Mouse (Mus musculus) Patski (cell line): ENCODE results near the gene Hist1h4a. TPM values are rescaled to one million over a fixed set of nuclear protein-coding genes. Genes with fewer than 3 reads are reported as not detected.
A peak's percentile ranks its signal among the peaks of the same experiment; 100 is the strongest.
"Not testable (repeated sequence)": the region's sequence is repeated elsewhere in the genome, so short reads cannot be mapped to it uniquely, and the experiment has no call there.

Source experiments
- ATAC-seq: fragments of 100-300 bp; one replicate; pipeline ENCODE4 v1.8.0; 2021
- CTCF ChIA-PET: fragments of 350-600 bp; sonication (Branson Sonifier 250); formaldehyde crosslinking; loops from one replicate; lab custom pipeline; 2022; ENCODE audit warnings: inconsistent platforms; lab: Charles Lee
- POLR2A ChIA-PET: fragments of 350-600 bp; sonication (Branson Sonifier 250); formaldehyde crosslinking; loops from one replicate; lab custom pipeline; 2022; ENCODE audit warnings: antibody characterized with exemption, inconsistent platforms; lab: Charles Lee
- DNase-seq: peaks from one replicate; pipeline ENCODE4 v3.0.0-alpha.2; 2011; ENCODE audit warnings: low read depth, low spot score
- H3K27me3 ChIP-seq: fragments of 371-371 bp; one replicate; pipeline ENCODE4 v1.5.1; 2021
- CTCF ChIP-seq: fragments of 100-300 bp; IDR thresholded peaks from one replicate; pipeline ENCODE4 v1.5.1; 2021
- in situ Hi-C: fragments of 300-500 bp; cut with MboI; formaldehyde crosslinking; loops from 3 replicates; pipeline ENCODE4 v1.11.1; 2018; ENCODE audit warnings: low pct_unique_long_range_greater_than_20kb, mixed read lengths
- polyA plus RNA-seq: library from polyadenylated mRNA; unstranded; gene quantifications from one replicate; pipeline ENCODE4 v1.2.3, GENCODE M21; 2021

Hist1h4a gene
- polyA plus RNA-seq, 1 experiment from 2014 or later: 0.13 TPM

DNA sequence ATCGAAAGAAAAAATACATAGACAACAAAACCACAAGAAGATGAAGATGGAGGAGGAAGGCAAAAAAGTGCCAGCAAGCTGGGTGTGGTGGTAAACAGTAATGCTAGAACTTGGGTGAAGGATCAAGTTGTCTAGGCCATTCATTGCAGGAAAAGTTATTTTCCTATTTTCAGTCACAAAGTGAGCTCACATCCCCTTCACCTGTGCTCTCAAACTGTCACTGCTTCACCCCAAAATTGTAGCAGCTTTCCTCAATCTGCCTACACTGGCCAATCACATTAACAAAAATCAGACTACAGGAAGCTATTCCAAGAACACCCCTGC, 1.2 kb downstream of the Hist1h4a start:
- no peak for TF ChIP-seq CTCF
- ChIA-PET POLR2A (interaction anchor here (1.4 kb wide), 1 partner anchor 61 kb away, joined by 4 read pairs; the partner anchor contains the start of gene Hist1h4c), CTCF (interaction anchor here (0.9 to 1.5 kb wide), 2 partner anchors 13 to 23 kb away, joined by 3 read pairs; partner anchors contain the start of gene Hist1h2bb)
- in situ Hi-C loops: loop anchor here (25.0 kb wide), 1 partner anchor 1973 kb away; the partner anchor contains the start of genes Hist1h1b, Hist1h2an, Hist1h2bp and Hist1h3i
- ATAC-seq (no peak), DNase-seq (no peak)
- H3K27me3 ChIP-seq: no peaks in the 10 kb centered on the region

DNA sequence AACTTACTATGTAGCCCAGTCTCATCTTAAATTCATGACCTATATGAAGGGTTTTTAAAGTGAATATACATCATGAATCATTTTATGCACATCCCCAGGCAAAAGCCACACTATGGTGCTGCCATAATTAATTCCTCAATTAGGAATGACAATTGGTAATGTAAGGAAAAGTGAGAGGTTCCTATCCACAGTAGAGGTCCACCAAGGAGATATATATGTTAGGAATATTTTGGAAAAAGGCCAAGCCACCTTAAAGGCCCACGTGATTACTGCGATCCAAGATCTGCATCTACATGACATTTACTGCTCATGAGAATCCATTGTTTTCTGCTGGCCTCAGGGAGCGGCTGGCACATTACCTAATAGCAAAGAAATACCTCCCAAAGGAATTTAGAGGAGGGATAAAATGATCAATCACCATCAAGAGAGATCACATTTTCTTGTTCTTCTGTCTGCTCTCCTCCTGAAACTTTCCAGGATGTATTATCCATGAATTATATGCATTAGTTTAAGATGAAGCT, 1.7 kb downstream of the Hist1h4a start:
- in situ Hi-C loops: loop anchor here (25.0 kb wide), 1 partner anchor 1972 kb away; the partner anchor contains the start of genes Hist1h1b, Hist1h2an, Hist1h2bp and Hist1h3i
- POLR2A ChIA-PET: interaction anchor here (1.4 kb wide), 1 partner anchor 61 kb away, joined by 4 read pairs; the partner anchor contains the start of gene Hist1h4c
- no peak for ATAC-seq
- H3K27me3 ChIP-seq: no peaks in the 10 kb centered on the region
- CTCF ChIA-PET: interaction anchor here (1.5 kb wide), 1 partner anchor 23 kb away, joined by 3 read pairs; no protein-coding TSS in a partner anchor
- no peak for TF ChIP-seq CTCF
- DNase-seq: no peak

DNA sequence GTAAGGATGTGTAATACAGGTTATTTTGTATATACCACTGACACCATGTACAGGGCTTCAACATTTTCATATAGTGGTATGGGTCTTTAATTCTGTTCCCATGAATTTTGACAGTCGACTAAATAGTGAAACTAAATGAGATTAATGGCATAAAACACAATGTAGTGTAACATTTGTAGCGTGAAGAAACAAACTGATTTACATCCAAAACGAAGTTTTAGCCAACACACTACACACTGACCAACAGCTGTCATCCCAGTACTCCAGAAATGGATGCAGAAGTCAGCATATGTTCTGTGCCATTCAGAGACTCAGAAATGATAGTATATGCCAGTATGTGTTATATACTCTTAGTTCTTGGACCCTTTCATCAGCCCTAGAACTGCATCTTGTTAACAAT, 3.1 kb downstream of the Hist1h4a start:
- ChIA-PET CTCF (no interaction called here), POLR2A (no interaction called here)
- DNase-seq: no peak

DNA sequence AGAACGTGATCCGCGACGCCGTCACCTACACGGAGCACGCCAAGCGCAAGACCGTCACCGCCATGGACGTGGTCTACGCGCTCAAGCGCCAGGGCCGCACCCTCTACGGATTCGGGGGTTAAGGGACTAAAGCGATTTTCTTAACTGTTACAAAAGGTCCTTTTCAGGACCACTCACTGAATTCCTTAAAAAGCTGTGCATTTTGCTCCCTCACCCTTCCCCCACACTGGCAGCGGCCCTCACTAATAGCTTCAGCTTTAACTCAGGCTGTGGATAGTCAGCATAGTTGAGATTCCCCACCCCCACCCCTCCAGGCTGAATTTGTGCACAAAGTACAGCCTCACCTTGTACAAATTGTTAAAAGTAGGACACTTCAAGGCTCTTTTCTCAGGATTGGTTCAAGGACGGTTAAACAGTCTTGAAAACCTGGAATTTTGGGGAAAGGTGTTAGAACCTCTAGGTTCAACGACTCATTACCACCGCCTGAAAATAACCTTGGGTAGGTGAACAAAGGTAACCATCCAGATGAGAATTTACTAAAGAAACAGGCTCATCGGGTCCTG, 3.7 kb downstream of the Hist1h4a start:
- no peaks in the 10 kb centered on the region for H3K27me3 ChIP-seq
- ATAC-seq: no peak
- in situ Hi-C loops: loop anchor here (25.0 kb wide), 1 partner anchor 1970 kb away; the partner anchor contains the start of genes Hist1h1b, Hist1h2an, Hist1h2bp and Hist1h3i
- POLR2A ChIA-PET: interaction anchor here (0.5 to 1.0 kb wide), 2 partner anchors 15 to 18 kb away, joined by 3 to 4 read pairs; no protein-coding TSS in a partner anchor
- CTCF ChIA-PET: no interaction called here
- DNase-seq: no peak
- no peak for TF ChIP-seq CTCF

More for the DNA sequence above, 3.1 kb downstream of the Hist1h4a start:
- no peak for TF ChIP-seq CTCF
- in situ Hi-C loops: loop anchor here (25.0 kb wide), 1 partner anchor 1971 kb away; the partner anchor contains the start of genes Hist1h1b, Hist1h2an, Hist1h2bp and Hist1h3i
- H3K27me3 ChIP-seq: no peaks in the 10 kb centered on the region
- ATAC-seq: no peak

DNA sequence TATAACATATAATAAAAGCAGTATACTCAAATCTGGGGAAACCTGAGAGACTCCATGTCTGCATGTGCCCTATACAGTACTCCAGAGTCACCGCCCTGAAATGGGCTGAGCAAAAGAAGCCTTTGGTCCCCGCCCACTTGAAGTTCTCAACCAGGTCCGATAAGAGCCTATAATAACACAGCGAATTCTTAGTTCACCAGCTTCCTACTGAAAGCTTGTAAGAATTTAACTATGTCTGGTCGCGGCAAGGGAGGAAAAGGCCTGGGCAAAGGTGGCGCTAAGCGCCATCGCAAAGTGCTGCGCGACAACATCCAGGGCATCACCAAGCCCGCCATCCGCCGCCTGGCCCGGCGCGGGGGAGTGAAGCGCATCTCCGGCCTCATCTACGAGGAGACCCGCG, 4.2 kb downstream of the Hist1h4a start, which contains the start of gene Hist1h4b:
TSS of gene Hist1h4b (plus strand) at position 224 of the 400 bp plus-strand sequence.
- POLR2A ChIA-PET: interaction anchor here (0.5 to 1.0 kb wide), 2 partner anchors 15 to 17 kb away, joined by 3 to 4 read pairs; no protein-coding TSS in a partner anchor
- CTCF ChIA-PET: no interaction called here
- no peak for TF ChIP-seq CTCF
- in situ Hi-C loops: loop anchor here (25.0 kb wide), 1 partner anchor 1969 kb away; the partner anchor contains the start of genes Hist1h1b, Hist1h2an, Hist1h2bp and Hist1h3i
- no peak for DNase-seq
- H3K27me3 ChIP-seq: no peaks in the 10 kb centered on the region
- ATAC-seq: peak; percentile 50

DNA sequence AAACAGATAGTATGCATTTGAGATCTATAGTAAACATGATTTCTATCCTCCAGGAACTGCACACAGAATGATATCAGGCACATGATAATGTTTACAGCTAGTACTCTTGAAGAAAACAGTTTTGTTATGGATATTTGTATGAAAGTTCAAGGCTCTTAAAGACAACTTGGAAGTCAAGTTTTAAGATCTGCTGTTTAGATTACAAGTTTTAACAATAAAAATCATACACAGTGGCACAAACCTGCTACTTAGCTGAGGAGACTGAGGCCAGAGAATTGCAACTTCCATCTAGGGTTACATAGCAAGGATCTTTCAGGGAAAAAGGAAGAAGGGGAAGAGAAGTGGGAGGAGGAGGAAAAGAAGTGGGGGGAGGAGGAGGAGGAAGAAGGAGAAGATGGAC, 6.0 kb downstream of the Hist1h4a start:
- H3K27me3 ChIP-seq: no peaks in the 10 kb centered on the region
- no peak for TF ChIP-seq CTCF
- DNase-seq (no peak), ATAC-seq (no peak)
- ChIA-PET CTCF (no interaction called here), POLR2A (interaction anchor here (0.6 kb wide), 1 partner anchor 567 kb away, joined by 3 read pairs; no protein-coding TSS in a partner anchor)
- in situ Hi-C loops: loop anchor here (25.0 kb wide), 1 partner anchor 1968 kb away; the partner anchor contains the start of genes Hist1h1b, Hist1h2an, Hist1h2bp and Hist1h3i

DNA sequence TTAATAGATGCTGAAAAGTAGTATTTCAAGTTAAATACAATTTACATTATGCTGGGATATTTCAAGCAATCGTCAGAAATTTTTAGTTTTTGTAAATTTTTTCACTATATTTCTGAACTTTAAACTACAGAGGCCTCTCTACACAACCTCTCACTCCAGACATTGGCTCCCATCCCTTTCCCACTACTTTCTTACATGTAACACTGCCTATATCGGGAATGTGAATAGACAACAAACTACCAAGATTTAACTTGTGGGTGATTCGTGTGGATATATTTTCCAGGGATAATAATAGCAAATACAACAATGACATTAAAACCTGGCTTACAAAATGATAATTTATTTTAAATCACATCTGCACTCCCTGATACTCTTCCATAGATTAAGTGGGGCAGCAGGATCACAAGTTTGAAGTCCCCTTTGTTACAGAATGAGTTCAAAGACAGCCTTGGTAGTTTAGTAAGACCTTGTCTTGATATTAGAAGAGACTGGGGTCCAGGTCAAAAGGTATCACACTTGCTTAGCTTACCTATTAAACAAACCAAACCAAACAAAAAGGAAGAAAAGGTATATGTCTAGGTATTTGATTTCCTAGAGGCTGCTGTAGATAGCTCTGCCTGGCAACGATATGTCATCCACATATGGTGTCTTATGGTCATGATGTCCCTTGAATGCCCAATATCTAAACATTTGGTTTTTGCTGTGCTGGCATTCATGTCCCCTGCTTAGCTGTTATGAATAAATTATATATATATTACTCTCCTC, 7.5 kb downstream of the Hist1h4a start:
- ChIA-PET CTCF (interaction anchor here (1.1 kb wide), 1 partner anchor 10 kb away, joined by 4 read pairs; the partner anchor contains the start of gene Hist1h1a), POLR2A (interaction anchor here (1.0 kb wide), 1 partner anchor 10 kb away, joined by 3 read pairs; the partner anchor contains the start of gene Hist1h1a)
- in situ Hi-C loops: loop anchor here (25.0 kb wide), 1 partner anchor 1966 kb away; the partner anchor contains the start of genes Hist1h1b, Hist1h2an, Hist1h2bp and Hist1h3i
- no peak for ATAC-seq
- DNase-seq: no peak
- no peaks in the 10 kb centered on the region for H3K27me3 ChIP-seq
- TF ChIP-seq CTCF: no peak

DNA sequence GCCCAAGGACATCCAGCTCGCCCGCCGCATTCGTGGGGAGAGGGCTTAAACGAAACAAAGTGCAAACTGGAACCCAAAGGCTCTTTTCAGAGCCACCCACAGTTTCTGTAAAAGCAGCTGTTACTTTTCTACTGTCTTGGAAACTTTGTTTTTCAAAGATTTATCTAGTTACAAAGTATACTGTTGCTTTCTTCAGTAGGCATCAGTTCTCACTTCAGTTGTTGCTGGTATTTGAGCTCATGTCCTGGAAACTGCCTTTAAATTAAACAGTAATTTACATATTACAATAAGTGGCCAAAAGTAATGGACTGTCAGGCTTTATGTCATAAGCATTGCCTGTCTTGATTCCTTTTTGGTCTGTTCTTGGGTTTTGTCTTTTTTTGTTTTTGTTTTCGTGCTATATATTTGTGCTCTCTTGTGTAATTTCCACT, 8.3 kb downstream of the Hist1h4a start:
- ATAC-seq (no peak), DNase-seq (no peak)
- ChIA-PET POLR2A (interaction anchor here (1.0 kb wide), 1 partner anchor 11 kb away, joined by 3 read pairs; the partner anchor contains the start of gene Hist1h1a), CTCF (interaction anchor here (1.3 to 1.6 kb wide), 2 partner anchors 13 to 52 kb away, joined by 3 to 4 read pairs; no protein-coding TSS in a partner anchor)
- in situ Hi-C loops: loop anchor here (25.0 kb wide), 1 partner anchor 1965 kb away; the partner anchor contains the start of genes Hist1h1b, Hist1h2an, Hist1h2bp and Hist1h3i
- TF ChIP-seq CTCF: no peak
- H3K27me3 ChIP-seq: no peaks in the 10 kb centered on the region

DNA sequence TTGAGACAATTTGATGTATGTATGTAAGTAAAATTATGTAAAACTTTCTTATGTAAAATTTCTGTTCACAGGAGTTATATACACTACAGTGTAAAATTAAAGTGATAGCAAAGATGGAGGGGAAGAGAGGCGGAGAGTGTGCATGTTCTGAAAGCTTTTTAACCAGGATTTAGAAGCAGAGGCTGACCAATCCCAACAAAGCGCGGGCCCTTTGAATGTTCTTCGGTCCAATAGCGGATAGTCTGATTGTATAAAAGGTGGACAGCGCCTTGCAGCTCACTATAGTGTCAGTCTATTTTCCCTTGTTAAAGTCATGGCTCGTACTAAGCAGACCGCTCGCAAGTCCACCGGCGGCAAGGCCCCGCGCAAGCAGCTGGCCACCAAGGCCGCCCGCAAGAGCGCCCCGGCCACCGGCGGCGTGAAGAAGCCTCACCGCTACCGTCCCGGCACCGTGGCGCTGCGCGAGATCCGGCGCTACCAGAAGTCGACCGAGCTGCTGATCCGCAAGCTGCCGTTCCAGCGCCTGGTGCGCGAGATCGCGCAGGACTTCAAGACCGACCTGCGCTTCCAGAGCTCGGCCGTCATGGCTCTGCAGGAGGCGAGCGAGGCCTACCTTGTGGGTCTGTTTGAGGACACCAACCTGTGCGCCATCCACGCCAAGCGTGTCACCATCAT, 8.8 kb downstream of the Hist1h4a start, which contains the start of gene Hist1h3b:
TSS of gene Hist1h3b (plus strand) at position 201 of the 675 bp plus-strand sequence.
- POLR2A ChIA-PET: interaction anchor here (0.8 to 1.2 kb wide), 4 partner anchors 9 to 183 kb away, joined by 3 to 4 read pairs (median 3); partner anchors contain the start of genes Hist1h1a and Hist1h4a
- peak; percentile 82 for ATAC-seq
- in situ Hi-C loops: loop anchor here (25.0 kb wide), 1 partner anchor 1965 kb away; the partner anchor contains the start of genes Hist1h1b, Hist1h2an, Hist1h2bp and Hist1h3i
- CTCF ChIA-PET: interaction anchor here (1.3 to 1.6 kb wide), 2 partner anchors 13 to 51 kb away, joined by 3 to 4 read pairs; no protein-coding TSS in a partner anchor
- not testable (repeated sequence) for DNase-seq, H3K27me3 ChIP-seq
